Mouse (Mus musculus) liver, postnatal 0 days (tissue): Measurements from ENCODE around the gene R3hdm4. TPM values are rescaled to one million over a fixed set of nuclear protein-coding genes. Genes with fewer than 3 reads are reported as not detected.
"Not testable (repeated sequence)": the region's sequence is repeated elsewhere in the genome, so short reads cannot be mapped to it uniquely, and the experiment has no call there.

ENCODE experiments used
- ATAC-seq: fragments of 200-750 bp; cut with Nextera tagmentation; 2 replicates; pipeline ENCODE4 v1.8.0; 2017; ENCODE audit warnings: mild to moderate bottlenecking, moderate library complexity
- DNase-seq: peaks from one replicate; pipeline ENCODE4 v3.0.0-alpha.2; 2016
- H3K27ac ChIP-seq: fragments of 300-500 bp; sonication (generic); 2 replicates; pipeline ENCODE4 v1.5.1; 2014; ENCODE audit warnings: antibody characterized with exemption, moderate library complexity, mild to moderate bottlenecking, low read depth
- H3K27me3 ChIP-seq: fragments of 300-500 bp; sonication (generic); 2 replicates; pipeline ENCODE4 v1.6.1; 2014; ENCODE audit warnings: low read length, control low read depth, mixed read lengths; ENCODE audit not compliant: insufficient read depth
- H3K36me3 ChIP-seq: fragments of 300-500 bp; sonication (generic); replicated peaks from 2 replicates; pipeline ENCODE4 v1.6.1; 2014; ENCODE audit warnings: mild to moderate bottlenecking, control low read depth, low read length, moderate library complexity, mixed read lengths; ENCODE audit not compliant: insufficient read depth
- H3K4me1 ChIP-seq: fragments of 300-500 bp; sonication (generic); 2 replicates; pipeline ENCODE4 v1.6.1; 2014; ENCODE audit warnings: antibody characterized with exemption, mild to moderate bottlenecking, control low read depth; ENCODE audit not compliant: insufficient read depth
- H3K4me2 ChIP-seq: fragments of 300-500 bp; sonication (generic); 2 replicates; pipeline ENCODE4 v1.6.1; 2014; ENCODE audit warnings: low read depth, mild to moderate bottlenecking, low read length, moderate library complexity, mixed read lengths
- H3K4me3 ChIP-seq: fragments of 300-500 bp; sonication (generic); 2 replicates; pipeline ENCODE4 v1.5.1; 2014; ENCODE audit warnings: low read depth, low read length
- H3K9ac ChIP-seq: fragments of 300-500 bp; sonication (generic); replicated peaks from 2 replicates; pipeline ENCODE4 v1.6.1; 2014; ENCODE audit warnings: mild to moderate bottlenecking, moderate library complexity
- H3K9me3 ChIP-seq: fragments of 300-500 bp; sonication (generic); 2 replicates; pipeline ENCODE4 v1.6.1; 2016; ENCODE audit warnings: mild to moderate bottlenecking, control low read depth, low read length, mixed read lengths
- CTCF ChIP-seq: sonication (generic); IDR thresholded peaks from 2 replicates; pipeline ENCODE4 v1.5.1; 2016; ENCODE audit warnings: antibody characterized with exemption, low read depth
- EP300 ChIP-seq: IDR thresholded peaks from 2 replicates; pipeline ENCODE4 v1.6.1; 2016; ENCODE audit warnings: antibody characterized with exemption, low read depth, mild to moderate bottlenecking
- WGBS: fragments of 180-500 bp; shearing (Covaris S2); extraction: QIAGEN DNeasy Blood & Tissue Kit; methylation state at CpG from one replicate; pipeline ENCODE4 v1.1.7; 2014; ENCODE audit not compliant: insufficient replicate concordance; 5-methylcytosine and 5-hydroxymethylcytosine counted together
- polyA plus RNA-seq: library from polyadenylated mRNA; unstranded; fragments of >200 nt; fragmentation: Nextera tagmentation; extraction: Ambion mirVana; gene quantifications from 2 replicates; pipeline ENCODE4 v1.2.1, GENCODE M21; 2015

The R3hdm4 gene
- polyA plus RNA-seq, 1 experiment from 2014 or later: 51.7 TPM

DNA sequence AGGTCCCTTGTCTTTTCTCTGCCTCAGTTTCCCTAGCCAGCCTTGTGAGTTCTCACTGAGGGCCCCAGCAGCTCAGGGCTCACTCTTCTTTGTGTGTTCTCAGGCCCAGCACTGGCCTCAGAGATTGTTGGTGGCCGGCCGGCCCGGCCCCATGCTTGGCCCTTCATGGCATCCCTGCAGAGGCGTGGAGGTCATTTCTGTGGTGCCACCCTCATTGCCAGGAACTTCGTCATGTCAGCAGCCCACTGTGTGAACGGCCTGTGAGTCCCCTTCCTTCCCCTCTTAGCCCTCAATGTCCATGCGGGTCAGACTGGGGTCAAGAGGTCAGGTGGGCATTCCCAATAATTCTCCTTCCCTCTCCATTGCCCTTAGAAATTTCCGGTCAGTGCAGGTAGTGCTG is 34.4 kb downstream of the R3hdm4 start:
- Histone ChIP-seq H3K9ac (no peak overlapping the region), H3K36me3 (no peaks in the 10 kb centered on the region), H3K4me1 (peaks cover 27% of the 10 kb centered on the region), H3K9me3 (no peaks in the 10 kb centered on the region), H3K27ac (no peak overlapping the region), H3K4me2 (no peak overlapping the region), H3K4me3 (no peak overlapping the region), H3K27me3 (0 out of 2 replicates have a peak, but pooled peaks cover 8% of the 10 kb centered on the region)
- ATAC-seq: no peak
- DNase-seq: no peak
- TF ChIP-seq CTCF (no peak), EP300 (no peak)
- WGBS: 66% methylated on average over 8 of the region's 8 CpGs

- H3K36me3 ChIP-seq: no peaks in the 10 kb centered on the region
- no peak for ATAC-seq
- no peak within 1 kb of the TSS for H3K4me3 ChIP-seq
- DNase-seq: no peak
- 50% methylated on average over 6 of the region's 6 CpGs for WGBS
- TF ChIP-seq EP300: no peak
- no peak for TF ChIP-seq CTCF
- H3K27me3 ChIP-seq: 0 out of 2 replicates have a peak, but pooled peaks cover 8% of the 10 kb centered on the region
- H3K4me2 ChIP-seq: no peak within 1 kb of the TSS; the same call in 1 of the 2 replicates
- H3K9ac ChIP-seq: no peak within 1 kb of the TSS
- H3K4me1 ChIP-seq: peaks cover 33% of the 10 kb centered on the region
- no peak within 1 kb of the TSS for H3K27ac ChIP-seq
- no peaks in the 10 kb centered on the region for H3K9me3 ChIP-seq
Measured at GRCm38 (mm10) chr10:79886054-79886453, 35.0 kb downstream of the R3hdm4 start, which contains the start of gene Elane. Gene Elane (plus strand): TSS chr10:79886247.

DNA sequence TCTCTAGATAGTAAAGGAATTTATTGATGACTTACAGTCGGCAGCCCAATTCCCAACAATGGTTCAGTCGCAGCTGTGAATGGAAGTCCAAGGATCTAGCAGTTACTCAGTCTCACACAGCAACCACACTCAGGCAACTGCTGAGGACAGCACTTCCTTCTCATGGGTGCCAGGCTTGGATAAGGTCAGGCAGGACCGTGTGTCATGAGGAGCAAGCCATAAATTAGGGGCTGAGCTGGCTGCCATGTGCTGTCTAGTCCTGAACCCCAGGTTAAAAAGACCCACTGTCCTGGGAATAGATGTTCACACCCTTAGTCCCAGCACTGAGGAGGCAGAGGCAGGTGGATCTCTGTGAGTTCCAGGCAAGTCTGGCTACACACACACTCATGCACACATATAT is 36.1 kb downstream of the R3hdm4 start:
- H3K4me1 ChIP-seq: peaks cover 43% of the 10 kb centered on the region
- not testable (repeated sequence) for H3K27me3 ChIP-seq, H3K27ac ChIP-seq, H3K4me2 ChIP-seq, H3K9me3 ChIP-seq, H3K4me3 ChIP-seq, H3K9ac ChIP-seq, ATAC-seq, DNase-seq, H3K36me3 ChIP-seq
- 23% methylated on average over 2 of the region's 3 CpGs for WGBS

DNA sequence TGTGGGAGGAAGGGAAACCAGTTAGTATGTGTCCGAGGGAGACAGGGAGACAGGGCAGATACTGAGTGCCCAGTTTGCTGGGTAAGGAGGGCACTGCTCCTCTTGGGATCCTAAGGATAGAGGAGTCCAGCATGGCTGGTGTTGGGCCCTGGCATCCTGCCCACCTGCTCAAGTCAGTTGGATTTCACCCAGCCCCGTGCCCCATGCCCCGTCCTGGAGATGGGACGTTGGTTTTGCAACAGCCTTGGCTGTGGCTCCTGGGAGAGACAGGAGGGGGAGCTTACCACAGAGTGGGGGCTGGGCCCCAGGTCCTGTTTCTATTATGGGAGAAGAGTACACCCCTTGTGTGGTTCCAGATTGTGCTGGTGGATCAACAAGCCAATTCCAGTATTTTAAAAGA is 36.6 kb downstream of the R3hdm4 start:
- WGBS: 13% methylated on average over 4 of the region's 4 CpGs
- Histone ChIP-seq H3K9me3 (no peaks in the 10 kb centered on the region), H3K9ac (no peak overlapping the region), H3K4me3 (no peak overlapping the region), H3K27ac (peak overlapping the region; percentile 48; the same call in 1 of the 2 replicates), H3K27me3 (0 out of 2 replicates have a peak, but pooled peaks cover 8% of the 10 kb centered on the region), H3K4me1 (peaks cover 47% of the 10 kb centered on the region), H3K36me3 (no peaks in the 10 kb centered on the region), H3K4me2 (no peak overlapping the region)
- TF ChIP-seq CTCF (no peak), EP300 (no peak)
- peak; percentile 22; the same call in 1 of the 2 replicates for ATAC-seq
- peak; percentile 66 for DNase-seq

DNA sequence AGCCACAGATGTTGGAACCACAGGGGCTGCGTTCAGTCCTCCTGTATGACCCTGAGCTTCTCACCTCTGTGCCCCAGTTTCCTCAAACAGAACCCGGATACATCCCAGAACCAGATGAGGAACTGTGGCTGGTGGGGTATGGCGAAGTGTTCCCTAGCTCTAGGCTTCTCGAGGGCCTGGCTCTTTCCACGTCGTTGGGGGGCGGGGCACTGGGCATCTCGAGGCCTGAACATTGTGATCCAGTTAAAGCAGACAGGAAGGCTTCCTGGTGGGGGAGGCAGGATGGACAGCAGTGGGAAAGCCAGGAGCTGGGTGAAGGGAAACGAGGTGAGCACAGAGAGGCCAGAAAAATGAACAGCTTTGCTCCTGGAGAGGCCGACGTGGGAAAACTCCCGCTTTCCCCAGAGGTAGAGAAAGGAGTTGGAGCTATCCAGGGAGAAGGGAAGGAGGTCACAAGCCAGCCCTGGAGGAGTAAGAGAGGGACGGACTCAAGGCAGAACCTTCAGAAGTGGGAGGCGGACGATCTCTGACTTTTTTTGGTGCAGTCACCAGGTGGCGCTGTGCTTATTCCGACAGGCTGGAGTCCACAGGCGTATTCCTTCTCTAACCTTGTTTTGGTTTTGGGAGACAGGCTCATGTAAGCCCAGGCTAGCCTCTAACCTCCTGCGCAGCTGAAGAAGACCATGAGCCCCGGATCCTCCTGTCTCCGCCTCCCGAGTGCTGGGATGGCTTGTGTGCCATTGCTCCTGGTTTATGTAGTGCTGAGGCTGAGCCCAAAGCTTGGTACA is 37.5 kb downstream of the R3hdm4 start:
- H3K9ac ChIP-seq: no peak overlapping the region
- peaks cover 53% of the 10 kb centered on the region for H3K4me1 ChIP-seq
- peak overlapping the region; percentile 48 for H3K4me2 ChIP-seq

GRCm38 (mm10) chr10:79881981-79882380 is 39.0 kb downstream of the R3hdm4 start:
- Histone ChIP-seq H3K4me3 (peak overlapping the region; percentile 15), H3K36me3 (no peaks in the 10 kb centered on the region), H3K9me3 (no peaks in the 10 kb centered on the region), H3K4me2 (peak overlapping the region; percentile 47), H3K4me1 (peaks cover 66% of the 10 kb centered on the region), H3K27ac (0 out of 2 replicates have a peak overlapping the region, but pooled peaks have one; percentile 2), H3K27me3 (0 out of 2 replicates have a peak, but pooled peaks cover 8% of the 10 kb centered on the region), H3K9ac (no peak overlapping the region)
- TF ChIP-seq EP300 (no peak), CTCF (no peak)
- no peak for ATAC-seq
- WGBS: 7% methylated on average over 22 of the region's 22 CpGs
- peak; percentile 66 for DNase-seq

More for the DNA sequence above, 37.5 kb downstream of the R3hdm4 start:
- ATAC-seq (peak; percentile 34), DNase-seq (peak; percentile 86)
- Histone ChIP-seq H3K27me3 (0 out of 2 replicates have a peak, but pooled peaks cover 8% of the 10 kb centered on the region), H3K27ac (peak overlapping the region; percentile 48; the same call in 1 of the 2 replicates), H3K4me3 (no peak overlapping the region), H3K9me3 (no peaks in the 10 kb centered on the region), H3K36me3 (no peaks in the 10 kb centered on the region)
- 15% methylated on average over 22 of the region's 22 CpGs for WGBS
- TF ChIP-seq EP300 (no peak), CTCF (peak; percentile 87)
